Mouse (Mus musculus) gastrocnemius, adult 18-20 months (tissue): ENCODE measurements around the gene Pcyt1b. TPM values are rescaled to one million over a fixed set of nuclear protein-coding genes. Genes with fewer than 3 reads are reported as not detected.

Experiments used
- DNase-seq: peaks from one replicate; pipeline ENCODE4 v3.0.0; 2021; ENCODE audit warnings: low spot score
- total RNA-seq, 2 experiments: library from RNA; stranded (reverse); gene quantifications; 2 replicates each; pipeline ENCODE4 v1.2.3; 2021

Gene Pcyt1b
- total RNA-seq, 2 experiments from 2014 or later, result 0.27 TPM; not detected in 1

GRCm38 (mm10) chrX:93732407-93732806 is 77.7 kb downstream of the Pcyt1b start:
- DNase-seq, result no peak

DNA sequence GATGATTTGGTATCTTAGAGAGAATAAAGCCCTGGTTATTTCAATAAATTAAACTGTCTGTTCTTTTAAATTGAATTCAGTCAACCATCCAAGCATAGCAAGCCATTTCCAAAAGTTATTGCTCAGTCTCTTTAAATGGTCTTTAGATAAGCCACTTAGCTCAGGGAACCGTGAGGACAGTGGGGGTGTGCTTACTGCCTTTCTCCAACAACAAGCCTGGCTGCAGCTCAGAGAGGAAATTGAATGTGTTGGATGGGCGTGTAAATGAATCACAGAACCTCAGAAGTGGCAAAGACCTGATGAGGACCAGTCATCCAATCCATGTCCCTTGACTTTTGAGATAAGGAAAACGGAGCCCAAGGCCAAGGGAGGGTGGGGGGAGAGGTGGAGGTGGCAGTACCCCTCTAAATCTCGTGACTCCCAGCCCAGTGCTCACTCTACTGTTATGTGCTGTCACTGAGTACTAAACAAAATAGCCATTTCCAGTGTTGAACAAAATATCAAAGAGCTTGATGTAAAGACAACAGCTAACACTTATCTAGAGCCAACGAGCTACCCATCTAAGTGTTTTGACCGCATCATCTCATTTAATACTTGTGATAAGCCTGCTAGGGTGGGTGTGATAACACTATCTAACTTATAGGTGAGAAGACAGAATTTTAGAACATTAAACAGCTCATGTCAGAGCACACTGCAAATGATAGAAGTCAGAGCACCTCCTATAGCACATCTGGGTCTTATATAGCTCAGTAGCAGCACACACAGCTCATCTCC is 78.5 kb downstream of the Pcyt1b start:
- no peak for DNase-seq

DNA sequence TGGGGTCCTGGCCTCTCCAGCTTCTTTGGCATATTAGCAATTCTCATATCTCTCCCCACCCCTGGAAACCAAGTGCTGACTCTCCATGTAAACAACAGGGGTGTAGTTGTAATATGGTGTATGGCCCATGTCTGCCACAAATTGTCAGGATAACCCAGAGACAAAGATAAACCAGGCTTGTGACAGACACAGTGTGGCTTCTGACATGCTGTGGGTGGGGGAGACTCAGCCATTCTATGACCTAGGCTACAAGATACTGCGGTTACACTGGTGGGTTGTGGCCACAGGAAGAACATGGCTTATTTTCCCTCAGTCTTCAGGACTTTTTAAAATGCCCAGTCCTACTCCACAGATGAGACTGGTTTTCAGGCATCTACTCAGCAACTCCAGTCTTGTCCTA is 94.5 kb downstream of the Pcyt1b start:
- no peak for DNase-seq

DNA sequence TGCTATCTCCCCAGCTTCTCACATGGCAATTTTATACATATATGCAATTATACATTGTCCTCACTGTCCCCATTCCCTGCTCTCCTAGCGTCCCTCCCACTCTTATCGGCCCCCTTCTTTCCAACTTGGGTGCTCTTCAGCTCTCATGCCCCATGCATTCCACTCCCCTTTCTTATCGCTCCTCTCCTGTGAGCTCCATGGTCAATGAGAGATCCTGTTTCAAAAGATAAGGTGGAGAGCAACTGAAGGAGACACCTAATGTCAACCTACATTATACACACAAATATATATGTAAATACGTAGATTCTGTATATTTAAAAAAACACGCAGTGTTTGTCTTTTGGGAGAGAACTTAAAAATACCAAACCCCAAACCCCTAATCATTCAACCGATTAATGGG is 95.9 kb downstream of the Pcyt1b start:
- no peak for DNase-seq

- no peak for DNase-seq
Measured at GRCm38 (mm10) chrX:93755210-93755842, 100.7 kb downstream of the Pcyt1b start.

DNA sequence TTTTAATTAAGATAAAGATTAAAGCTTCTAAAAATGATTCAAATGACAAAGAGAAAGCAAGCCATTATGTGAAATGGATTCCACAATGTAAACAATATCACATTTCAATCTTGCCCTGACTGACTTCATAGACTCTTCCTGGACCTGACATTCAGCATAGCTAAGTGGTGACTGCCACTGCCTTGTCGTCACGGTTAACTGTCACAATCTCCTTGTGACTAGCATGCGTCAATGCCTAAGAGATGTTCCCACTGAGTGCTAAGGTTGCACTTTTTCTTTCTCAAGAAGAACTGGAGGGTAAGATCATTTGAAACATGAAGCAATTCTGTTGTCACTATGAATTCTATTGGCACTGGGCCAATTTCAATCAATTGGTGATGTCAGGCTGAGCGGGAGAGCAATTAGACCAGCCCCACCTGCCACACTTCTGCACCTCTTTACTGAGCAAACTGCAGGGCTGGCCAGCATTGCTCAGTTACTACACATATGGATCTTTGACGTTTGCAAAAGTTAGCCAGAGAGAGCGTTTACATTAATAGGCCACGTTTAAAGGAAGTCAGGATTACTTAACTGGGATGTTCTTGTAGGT is 102.3 kb downstream of the Pcyt1b start:
- no peak for DNase-seq

GRCm38 (mm10) chrX:93760770-93761169 is 106.1 kb downstream of the Pcyt1b start:
- no peak for DNase-seq

- DNase-seq, result no peak
Measured at GRCm38 (mm10) chrX:93789562-93789961, 134.9 kb downstream of the Pcyt1b start.

DNA sequence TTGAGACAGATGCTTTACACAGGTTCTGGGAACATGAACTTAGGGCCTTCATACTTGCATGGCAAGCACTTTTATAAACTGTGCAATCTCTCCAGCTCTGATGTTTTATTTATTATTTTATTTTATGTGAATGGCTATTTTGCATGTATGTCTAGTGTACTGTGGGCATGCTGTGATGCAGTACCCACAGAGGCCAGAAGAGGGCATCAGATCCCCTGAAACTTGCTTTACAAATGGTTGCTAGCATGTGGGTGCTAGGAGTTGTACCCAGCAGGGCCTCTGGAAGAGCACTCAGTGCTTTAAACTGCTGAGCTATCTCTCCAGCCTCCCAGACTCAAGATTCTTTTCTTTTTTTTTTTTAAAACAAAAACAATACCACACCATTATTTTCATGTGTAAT is 138.5 kb downstream of the Pcyt1b start:
- peak; percentile 5 for DNase-seq

Other genes starting within 250 kb of the Pcyt1b start
- 1 to 10 TPM; 1.3 to 2.3 TPM for gene Pola1, start 22.7 kb upstream of the Pcyt1b start, total RNA-seq
- 1 to 10 TPM in 1 of 2 experiments, under 1 TPM in 1; 0.75 to 1.4 TPM for gene Pdk3, start 177.3 kb downstream of the Pcyt1b start, total RNA-seq